Mouse (Mus musculus) heart, postnatal 14 days (tissue): ENCODE results near the gene Coro2b. TPM values are rescaled to one million over a fixed set of nuclear protein-coding genes. Genes with fewer than 3 reads are reported as not detected.

Experiments used
- DNase-seq, 2 experiments: peaks; one replicate each; pipeline ENCODE4 v3.0.0; 2021 to 2022
- intact Hi-C: fragments of 180-260 bp; cut with DNase I; formaldehyde crosslinking; loops from one replicate; pipeline ENCODE4 v1.15.1; 2025
- total RNA-seq, 2 experiments: library from RNA; stranded (reverse); gene quantifications; 2 replicates each; pipeline ENCODE4 v1.2.3; 2021

The Coro2b gene
- total RNA-seq, 2 experiments from 2014 or later, result 15.7 to 16.5 TPM

GRCm38 (mm10) chr9:62372556-62373221 lies 164.2 kb downstream of the Coro2b start:
- intact Hi-C loops, result loop anchor here (2.0 kb wide), 2 partner anchors 76 to 180 kb away; no protein-coding TSS in a partner anchor
- no peak for DNase-seq

- DNase-seq, result no peak
- intact Hi-C loops, result loop anchor here (2.0 kb wide), 2 partner anchors 75 to 181 kb away; no protein-coding TSS in a partner anchor
These were observed 164.9 kb downstream of the Coro2b start for GRCm38 (mm10) chr9:62371745-62372555.

- intact Hi-C loops, result no loop called here
These were observed 166.1 kb downstream of the Coro2b start for GRCm38 (mm10) chr9:62370648-62371280.

GRCm38 (mm10) chr9:62370186-62370585 lies 166.7 kb downstream of the Coro2b start:
- intact Hi-C loops, result no loop called here
- DNase-seq, result no peak

More at GRCm38 (mm10) chr9:62370648-62371280, 166.1 kb downstream of the Coro2b start:
- DNase-seq, result no peak

Other genes with a start within 250 kb of the Coro2b start
- gene Anp32a, start 195.8 kb downstream of the Coro2b start, total RNA-seq, result 100 to 1,000 TPM; 184 to 205 TPM
- gene Itga11, start 140.8 kb upstream of the Coro2b start, total RNA-seq, result 1 to 10 TPM; 1.6 to 2.1 TPM